Mouse (Mus musculus) megakaryocyte, embryonic 14.5 days (primary cell): ENCODE measurements at regions not wholly inside any gene's neighbourhood (a gene's known extent, or its start where the extent isn't known, plus 50 kb on each side); places are given as distances from the start of the nearest gene placed in this dataset.

ENCODE experiments used
- FLI1 ChIP-seq: IDR thresholded peaks from 2 replicates; pipeline ENCODE4 v1.6.1; 2012; ENCODE audit warnings: low read length, inconsistent platforms, mixed read lengths
- GATA1 ChIP-seq: IDR thresholded peaks from 3 replicates; pipeline ENCODE4 v1.6.1; 2012; ENCODE audit warnings: mixed read lengths, low read length, inconsistent platforms, borderline replicate concordance

DNA sequence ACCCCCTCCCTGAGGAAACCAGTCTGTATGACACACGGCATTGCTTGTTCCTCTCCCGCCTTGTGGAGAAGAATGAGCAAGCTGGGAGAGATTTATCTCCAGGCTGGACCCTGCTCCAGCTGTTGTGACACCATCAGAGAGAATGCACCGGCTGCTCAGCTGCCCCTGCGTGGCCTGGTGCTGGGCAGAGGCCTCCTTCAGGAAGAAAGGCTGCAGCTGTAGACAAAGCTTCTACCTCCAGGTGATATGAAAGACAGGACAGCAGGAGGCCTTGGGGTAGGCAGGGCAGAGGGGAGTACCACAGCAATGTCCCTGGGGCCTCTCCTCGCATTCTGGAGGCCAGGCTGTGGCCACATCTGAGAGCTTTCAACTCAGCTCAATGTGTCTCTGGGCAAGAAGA lies 548.6 kb downstream of the Tmem38b start:
- TF ChIP-seq FLI1 = no peak
- no peak for TF ChIP-seq GATA1
